Comparison of ENCODE assay signal across 12 mouse cellular contexts in the genomic region with DNA sequence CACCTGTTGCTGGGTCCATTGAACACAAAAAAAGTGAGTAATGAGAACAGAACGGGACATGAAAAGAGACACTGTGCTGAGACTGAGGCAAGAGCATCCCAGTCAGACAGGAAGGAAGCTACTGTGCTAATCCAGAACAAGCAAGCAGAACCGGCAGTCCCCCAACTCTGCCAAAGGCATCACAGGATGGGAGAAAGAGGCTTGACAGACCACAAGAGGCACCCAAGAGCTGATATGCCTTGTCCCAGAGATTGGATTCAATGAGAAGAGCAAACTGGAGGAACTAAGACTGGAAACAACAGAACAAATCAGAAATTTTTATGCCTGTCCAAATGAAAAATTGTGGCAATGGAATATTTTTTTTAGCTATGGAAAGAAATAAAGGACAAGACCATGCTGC. TPM values are rescaled to one million over a fixed set of nuclear protein-coding genes. Genes with fewer than 3 reads are reported as not detected.
A peak's percentile ranks its signal among the peaks of the same experiment; 100 is the strongest.
DNase-seq lines count a peak whose midpoint lies in the region; ATAC-seq and TF ChIP-seq lines count a peak whose summit lies in the region.
"Had no signal": no experiment of that assay in that cellular context is flagged by ENCODE, and none has a peak within 500 bp of the region (broad histone marks: within the 10 kb centered on the region; RNA-seq: fewer than 3 reads in every experiment).

No protein-coding gene starts in this region.

- TF ChIP-seq CTCF in forebrain, postnatal 0 days (IDR thresholded peaks at IDR 0.05; ENCODE audit: low read depth), result peak; percentile 56
- TF ChIP-seq CTCF in layer of hippocampus, adult 2 months (conservative IDR thresholded peaks at IDR 0.05), result peak; percentile 72

- H3K27ac ChIP-seq in forebrain, postnatal 0 days (ENCODE audit: low read depth, low read length), result no peak overlapping the region
- H3K27ac ChIP-seq in forebrain, embryonic 12.5 days, result no peak overlapping the region
- H3K27ac ChIP-seq in layer of hippocampus, adult 2 months, result no peak overlapping the region
- no peak overlapping the region for H3K27ac ChIP-seq in intestine, embryonic 16.5 days (ENCODE audit: low read length)
- H3K27ac ChIP-seq: macrophage had no signal

- no peaks in the 10 kb centered on the region for H3K4me1 ChIP-seq in forebrain, postnatal 0 days (ENCODE audit: insufficient read depth)
- H3K4me1 ChIP-seq in forebrain, embryonic 12.5 days, result peaks cover 17% of the 10 kb centered on the region
- no peaks in the 10 kb centered on the region for H3K4me1 ChIP-seq in intestine, embryonic 16.5 days (ENCODE audit: control insufficient read depth, insufficient read depth, low read length)

- no peak overlapping the region for H3K4me2 ChIP-seq in forebrain, postnatal 0 days (ENCODE audit: low read depth)
- H3K4me2 ChIP-seq in forebrain, embryonic 12.5 days, result no peak overlapping the region
- no peak overlapping the region for H3K4me2 ChIP-seq in intestine, embryonic 16.5 days (ENCODE audit: low read depth, low read length)

- H3K27me3 ChIP-seq in forebrain, postnatal 0 days (ENCODE audit: insufficient read depth, low read length), result no peaks in the 10 kb centered on the region
- H3K27me3 ChIP-seq in forebrain, embryonic 12.5 days, result no peaks in the 10 kb centered on the region
- H3K27me3 ChIP-seq in intestine, embryonic 16.5 days (replicated peaks; ENCODE audit: control insufficient read depth, insufficient read depth, low read length), result no peaks in the 10 kb centered on the region

- H3K36me3 ChIP-seq in forebrain, postnatal 0 days (ENCODE audit: insufficient read depth), result no peaks in the 10 kb centered on the region
- H3K36me3 ChIP-seq in forebrain, embryonic 12.5 days (replicated peaks), result no peaks in the 10 kb centered on the region
- H3K36me3 ChIP-seq in intestine, embryonic 16.5 days (ENCODE audit: control insufficient read depth, insufficient read depth, low read length), result no peaks in the 10 kb centered on the region

- ATAC-seq in forebrain, postnatal 0 days, result peak; percentile 56
- no peak for ATAC-seq in forebrain, embryonic 12.5 days (ENCODE audit: low FRiP score)
- ATAC-seq in common myeloid progenitor, adult 5-6 weeks (replicated peaks; ENCODE audit: low read depth, poor library complexity, severe bottlenecking), result peak; percentile 90
- no peak for ATAC-seq in intestine, embryonic 16.5 days
- no peak for ATAC-seq in activated CD4-positive, CD25-positive, alpha-beta regulatory T cell, adult 4 months
- ATAC-seq: inflammation-experienced regulatory T-cells, adult 6 months had no signal

- WGBS in forebrain, postnatal 0 days, result 50% methylated on average over 2 of the region's 2 CpGs
- WGBS in forebrain, embryonic 12.5 days, result 56% methylated on average over 2 of the region's 2 CpGs
- WGBS in intestine, embryonic 16.5 days, result 53% methylated on average over 2 of the region's 2 CpGs

- H3K4me3 ChIP-seq in forebrain, postnatal 0 days (ENCODE audit: low read depth, low read length), result no peak overlapping the region
- H3K4me3 ChIP-seq in forebrain, embryonic 12.5 days (replicated peaks), result no peak overlapping the region
- no peak overlapping the region for H3K4me3 ChIP-seq in layer of hippocampus, adult 2 months
- H3K4me3 ChIP-seq in intestine, embryonic 16.5 days (ENCODE audit: low read length), result no peak overlapping the region

- H3K9me3 ChIP-seq in forebrain, postnatal 0 days (ENCODE audit: low read length), result no peaks in the 10 kb centered on the region
- H3K9me3 ChIP-seq in forebrain, embryonic 12.5 days, result no peaks in the 10 kb centered on the region
- no peaks in the 10 kb centered on the region for H3K9me3 ChIP-seq in intestine, embryonic 16.5 days (ENCODE audit: control insufficient read depth, low read length)

- DNase-seq in forebrain, postnatal 0 days, result no peak
- DNase-seq in layer of hippocampus, adult 2 months (ENCODE audit: low spot score in 2 of 2), result no peak
- no peak for DNase-seq in layer of hippocampus, adult 8-10 months (ENCODE audit: low spot score in 2 of 2)
- DNase-seq in 416B (ENCODE audit: low read depth), result peak; percentile 2
- DNase-seq: cerebellum, adult 2 months; layer of hippocampus, postnatal 36 days had no signal

- no peak overlapping the region for H3K9ac ChIP-seq in forebrain, postnatal 0 days
- H3K9ac ChIP-seq in forebrain, embryonic 12.5 days, result no peak overlapping the region
- no peak overlapping the region for H3K9ac ChIP-seq in intestine, embryonic 16.5 days (ENCODE audit: low read depth, low read length)

RNA-seq across cellular contexts. Expression of a gene that starts 11.1 kb away (rescaled TPM):
- 6.8 and 11.5 TPM in 2 replicates for total RNA-seq in forebrain, postnatal 0 days (2014; rRNA removed)
- polyA plus RNA-seq in forebrain, postnatal 0 days (2015; fragmentation: Nextera tagmentation; extraction: Ambion mirVana), result 8.3 and 12.0 TPM in 2 replicates
- 11.6 TPM in 2 replicates for polyA plus RNA-seq in forebrain, embryonic 12.5 days (2016; fragmentation: Nextera tagmentation; extraction: Ambion mirVana)
- total RNA-seq in layer of hippocampus, adult 2 months (2021), result 1 to 10 TPM; 4.6 to 6.3 TPM
- 1 to 10 TPM; 5.1 to 6.1 (median 5.5) TPM for total RNA-seq in layer of hippocampus, adult 8-10 months (2022)
- total RNA-seq in common myeloid progenitor, adult 5-6 weeks (2017), result 2.1 and 2.3 TPM in 2 replicates
- 0.13 and 0.23 TPM in 2 replicates for polyA plus RNA-seq in intestine, embryonic 16.5 days (2015; fragmentation: Nextera tagmentation; extraction: Ambion mirVana)
- polyA plus RNA-seq in activated CD4-positive, CD25-positive, alpha-beta regulatory T cell, adult 4 months (2017; shearing (Covaris generic)), result not detected
- polyA plus RNA-seq: macrophage had no signal

Comparison
In these comparisons a context has a peak if more than half of its experiments do, and no peak if none do; other contexts are left out.
1. ATAC-seq: peak in forebrain, postnatal 0 days (single experiment) and common myeloid progenitor, adult 5-6 weeks (single experiment); none in forebrain, embryonic 12.5 days (single experiment), intestine, embryonic 16.5 days (single experiment) and activated CD4-positive, CD25-positive, alpha-beta regulatory T cell, adult 4 months (single experiment).